Mouse (Mus musculus): ENCODE measurements around the gene Prss57. TPM values are rescaled to one million over a fixed set of nuclear protein-coding genes. Genes with fewer than 3 reads are reported as not detected.
A peak's percentile ranks its signal among the peaks of the same experiment; 100 is the strongest.
"Not testable (repeated sequence)": the region's sequence is repeated elsewhere in the genome, so short reads cannot be mapped to it uniquely, and the experiment has no call there.

Gene Prss57
- polyA plus RNA-seq, 1 experiment from 2014 or later = 1.4 TPM

- peaks cover 42% of the 10 kb centered on the region for H3K36me3 ChIP-seq
- peak overlapping the region; percentile 94 for H3K9ac ChIP-seq
- ATAC-seq = no peak
- H3K4me3 ChIP-seq = peak overlapping the region; percentile 91
- H3K4me1 ChIP-seq = peaks cover 52% of the 10 kb centered on the region
- WGBS (ENCODE audit: insufficient replicate concordance) = 73% methylated on average over 2 of the region's 2 CpGs
- peak overlapping the region; percentile 86; the same call in 1 of the 2 replicates for H3K27ac ChIP-seq
- H3K27me3 ChIP-seq (replicated peaks) = peaks cover under 1% of the 10 kb centered on the region; the same call in 1 of the 2 replicates
- no peaks in the 10 kb centered on the region for H3K9me3 ChIP-seq (replicated peaks)
- peak overlapping the region; percentile 89 for H3K4me2 ChIP-seq
These were observed 25.5 kb downstream of the Prss57 start for GRCm38 (mm10) chr10:79765228-79765745.

DNA sequence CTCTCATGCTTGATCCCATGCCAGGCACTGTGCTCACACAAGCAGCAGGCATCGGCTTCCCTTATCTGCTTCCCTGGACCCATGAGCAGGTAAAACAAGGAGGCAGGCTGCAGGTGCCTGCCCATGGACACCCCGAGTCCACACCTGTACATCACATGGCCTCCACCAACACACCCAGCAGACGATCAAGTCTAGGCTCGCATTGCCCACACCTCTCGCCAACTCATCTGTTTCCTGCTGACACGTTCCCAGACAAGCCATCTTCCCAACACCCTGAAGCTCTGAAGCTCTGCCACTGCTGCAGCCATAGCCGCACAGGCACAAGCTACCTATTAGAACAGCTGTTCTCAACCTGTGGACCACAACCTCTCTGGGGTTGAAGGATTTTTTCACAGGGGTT is 26.5 kb downstream of the Prss57 start:
- Histone ChIP-seq H3K4me1 (peaks cover 52% of the 10 kb centered on the region), H3K9me3 (replicated peaks) (no peaks in the 10 kb centered on the region), H3K4me3 (no peak overlapping the region), H3K9ac (no peak overlapping the region), H3K36me3 (peaks cover 51% of the 10 kb centered on the region), H3K4me2 (peak overlapping the region; percentile 0; the same call in 1 of the 2 replicates), H3K27me3 (replicated peaks) (no peaks in the 10 kb centered on the region), H3K27ac (no peak overlapping the region)
- ATAC-seq = no peak
- WGBS (ENCODE audit: insufficient replicate concordance) = 60% methylated on average over 7 of the region's 7 CpGs

DNA sequence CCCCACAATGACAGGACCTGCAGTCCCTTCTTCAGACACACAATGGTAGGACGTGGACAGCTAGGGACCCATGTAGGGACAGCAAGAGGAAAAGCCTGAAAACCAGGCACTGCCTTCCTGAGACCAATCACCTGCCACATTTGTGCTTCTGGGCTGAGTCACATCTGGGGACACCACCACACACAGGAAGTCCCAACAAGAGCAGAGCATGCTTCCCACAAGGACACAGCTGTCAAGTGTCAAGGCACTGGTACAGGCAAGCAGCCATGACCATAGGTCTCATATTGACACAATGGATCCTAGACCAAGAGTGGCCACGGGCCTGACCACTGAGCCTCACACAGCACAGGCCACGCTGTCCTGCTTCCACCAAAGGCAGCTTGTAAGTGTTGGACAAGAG is 27.9 kb downstream of the Prss57 start:
- WGBS (ENCODE audit: insufficient replicate concordance) = 78% methylated on average over 3 of the region's 3 CpGs
- H3K4me1 ChIP-seq = peaks cover 43% of the 10 kb centered on the region
- no peak overlapping the region for H3K27ac ChIP-seq
- peaks cover 64% of the 10 kb centered on the region for H3K36me3 ChIP-seq
- no peak overlapping the region for H3K9ac ChIP-seq
- no peaks in the 10 kb centered on the region for H3K27me3 ChIP-seq (replicated peaks)
- no peak overlapping the region for H3K4me3 ChIP-seq
- H3K4me2 ChIP-seq = no peak overlapping the region
- no peaks in the 10 kb centered on the region for H3K9me3 ChIP-seq (replicated peaks)
- no peak for ATAC-seq

GRCm38 (mm10) chr10:79760603-79761143 is 30.1 kb downstream of the Prss57 start:
- peaks cover 86% of the 10 kb centered on the region for H3K36me3 ChIP-seq

DNA sequence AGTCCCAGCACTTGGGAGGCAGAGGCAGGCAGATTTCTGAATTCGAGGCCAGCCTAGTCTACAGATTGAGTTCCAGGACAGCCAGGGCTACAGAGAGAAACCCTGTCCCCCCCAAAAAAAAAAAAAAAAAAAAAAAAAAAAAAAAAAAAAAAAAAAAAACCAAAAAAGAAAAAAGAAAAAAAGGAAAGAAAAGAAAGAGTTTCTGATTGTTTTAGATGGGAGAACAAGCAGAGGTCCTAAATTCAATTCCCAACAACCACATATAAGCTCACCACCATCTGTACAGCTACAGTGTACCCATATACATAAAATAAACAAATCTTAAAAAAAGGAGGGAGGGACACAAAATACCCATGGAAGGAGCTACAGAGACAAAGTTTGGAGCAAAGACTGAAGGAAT is 31.1 kb downstream of the Prss57 start:
- not testable (repeated sequence) for H3K9me3 ChIP-seq (replicated peaks); H3K4me2 ChIP-seq; H3K4me3 ChIP-seq; H3K27ac ChIP-seq; H3K9ac ChIP-seq; ATAC-seq
- H3K4me1 ChIP-seq = peaks cover 29% of the 10 kb centered on the region
- H3K27me3 ChIP-seq (replicated peaks) = peaks cover 13% of the 10 kb centered on the region; the same call in 1 of the 2 replicates
- peaks cover 83% of the 10 kb centered on the region for H3K36me3 ChIP-seq
- WGBS (ENCODE audit: insufficient replicate concordance) = 76% methylated on average over 1 of the region's 1 CpGs

More at GRCm38 (mm10) chr10:79760603-79761143, 30.1 kb downstream of the Prss57 start:
- no peak for ATAC-seq
- no peak overlapping the region for H3K4me3 ChIP-seq
- no peak overlapping the region for H3K4me2 ChIP-seq
- 80% methylated on average over 11 of the region's 11 CpGs for WGBS (ENCODE audit: insufficient replicate concordance)
- peaks cover 29% of the 10 kb centered on the region for H3K4me1 ChIP-seq
- no peak overlapping the region for H3K9ac ChIP-seq
- no peaks in the 10 kb centered on the region for H3K9me3 ChIP-seq (replicated peaks)
- no peak overlapping the region for H3K27ac ChIP-seq
- H3K27me3 ChIP-seq (replicated peaks) = peaks cover 6% of the 10 kb centered on the region; the same call in 1 of the 2 replicates

DNA sequence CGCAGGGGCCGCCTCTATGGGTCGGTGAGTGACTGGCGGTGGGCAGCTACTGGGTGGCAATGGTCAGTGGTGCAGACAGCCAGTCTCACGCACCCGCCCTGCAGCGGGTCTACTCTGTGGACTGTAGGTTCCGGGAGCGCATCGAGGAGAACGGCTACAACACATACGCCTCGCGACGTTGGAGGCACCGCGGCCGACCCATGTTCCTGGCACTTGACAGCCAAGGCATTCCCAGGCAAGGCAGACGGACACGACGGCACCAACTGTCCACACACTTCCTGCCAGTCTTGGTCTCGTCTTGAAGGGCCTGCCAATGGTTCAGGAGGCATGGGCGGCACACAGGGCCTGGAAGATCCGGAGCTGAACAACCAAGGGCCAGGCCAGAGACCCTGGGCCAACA is 34.1 kb downstream of the Prss57 start:
- 89% methylated on average over 24 of the region's 24 CpGs for WGBS (ENCODE audit: insufficient replicate concordance)
- peaks cover 13% of the 10 kb centered on the region for H3K4me1 ChIP-seq
- H3K9ac ChIP-seq = no peak overlapping the region
- no peak for ATAC-seq
- no peak overlapping the region for H3K27ac ChIP-seq
- peaks cover 18% of the 10 kb centered on the region for H3K27me3 ChIP-seq (replicated peaks)
- no peak overlapping the region for H3K4me2 ChIP-seq
- H3K36me3 ChIP-seq = peaks cover 59% of the 10 kb centered on the region
- H3K4me3 ChIP-seq = no peak overlapping the region
- no peaks in the 10 kb centered on the region for H3K9me3 ChIP-seq (replicated peaks)

DNA sequence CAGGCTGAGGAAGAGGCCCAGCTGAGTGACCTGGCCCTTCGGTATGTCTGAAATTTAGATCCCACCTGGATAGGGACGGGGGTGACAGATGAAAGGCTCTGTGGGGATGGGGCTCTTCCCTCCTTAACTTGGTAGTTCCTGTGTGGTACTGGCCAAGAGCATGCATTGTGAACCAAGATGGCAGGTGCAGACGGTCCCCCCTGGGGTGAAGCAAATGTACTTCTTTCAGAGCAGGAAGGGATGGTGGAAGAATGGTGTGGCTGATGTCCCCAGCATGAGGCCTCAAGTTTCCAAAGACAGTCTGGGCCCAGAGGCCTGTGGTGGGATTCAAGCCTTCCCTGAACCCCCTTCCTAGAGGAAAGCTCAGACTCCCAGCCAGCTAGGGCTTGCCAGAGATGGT is 34.9 kb downstream of the Prss57 start:
- ATAC-seq = no peak
- peaks cover 51% of the 10 kb centered on the region for H3K36me3 ChIP-seq
- WGBS (ENCODE audit: insufficient replicate concordance) = 64% methylated on average over 3 of the region's 3 CpGs

DNA sequence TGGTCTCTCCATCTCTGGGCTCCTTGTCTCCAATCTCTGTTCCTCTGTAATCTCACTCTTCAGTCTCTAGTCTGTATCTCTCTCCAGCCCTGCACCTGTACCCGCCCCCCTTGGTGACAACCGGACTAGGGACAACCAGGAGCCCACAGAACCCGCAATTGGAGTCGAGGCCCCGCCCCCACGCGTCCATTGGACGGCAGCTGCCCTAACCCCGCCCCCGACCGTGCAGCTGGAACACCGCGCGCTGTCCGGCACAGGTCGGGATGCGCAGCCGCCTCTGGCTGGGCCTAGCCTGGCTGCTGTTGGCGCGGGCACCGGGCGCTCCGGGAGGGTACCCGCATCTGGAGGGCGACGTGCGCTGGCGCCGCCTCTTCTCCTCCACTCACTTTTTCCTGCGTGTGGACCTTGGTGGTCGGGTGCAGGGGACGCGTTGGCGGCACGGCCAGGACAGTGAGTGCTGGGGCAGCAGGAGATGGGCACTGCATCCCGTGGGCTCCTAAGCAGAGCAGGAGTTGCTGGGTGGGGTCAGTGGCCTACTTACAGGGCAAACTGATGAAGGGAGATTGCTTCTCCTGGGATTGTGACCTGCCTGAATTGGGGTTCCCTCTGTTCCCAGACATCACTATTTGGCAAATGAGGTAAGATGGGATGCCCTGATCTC is 35.8 kb downstream of the Prss57 start, which contains the start of gene Fgf22:
Gene Fgf22 (plus strand): TSS at position 221 of the 661 bp plus-strand sequence.
- peak; percentile 85 for ATAC-seq
- Histone ChIP-seq H3K36me3 (peaks cover 42% of the 10 kb centered on the region), H3K4me1 (peaks cover 14% of the 10 kb centered on the region), H3K4me3 (peak within 1 kb of the TSS; percentile 35), H3K9ac (peak within 1 kb of the TSS; percentile 50), H3K27ac (no peak within 1 kb of the TSS), H3K9me3 (replicated peaks) (no peaks in the 10 kb centered on the region), H3K4me2 (peak within 1 kb of the TSS; percentile 74), H3K27me3 (replicated peaks) (peaks cover 23% of the 10 kb centered on the region)
- 7% methylated on average over 36 of the region's 36 CpGs for WGBS (ENCODE audit: insufficient replicate concordance)

More for the DNA sequence above, 34.9 kb downstream of the Prss57 start:
- H3K27ac ChIP-seq = no peak overlapping the region
- peaks cover 23% of the 10 kb centered on the region for H3K27me3 ChIP-seq (replicated peaks)
- no peak overlapping the region for H3K4me3 ChIP-seq
- peaks cover 13% of the 10 kb centered on the region for H3K4me1 ChIP-seq
- H3K9me3 ChIP-seq (replicated peaks) = no peaks in the 10 kb centered on the region
- H3K9ac ChIP-seq = no peak overlapping the region
- H3K4me2 ChIP-seq = no peak overlapping the region

- H3K9me3 ChIP-seq (replicated peaks) = no peaks in the 10 kb centered on the region
- H3K36me3 ChIP-seq = peaks cover 10% of the 10 kb centered on the region
- H3K4me1 ChIP-seq = peaks cover 32% of the 10 kb centered on the region
- no peak overlapping the region for H3K4me2 ChIP-seq
- H3K9ac ChIP-seq = no peak overlapping the region
- H3K27ac ChIP-seq = 0 out of 2 replicates have a peak overlapping the region, but pooled peaks have one; percentile 33
- 70% methylated on average over 6 of the region's 6 CpGs for WGBS (ENCODE audit: insufficient replicate concordance)
- ATAC-seq = no peak
- H3K27me3 ChIP-seq (replicated peaks) = peaks cover 10% of the 10 kb centered on the region
- H3K4me3 ChIP-seq = no peak overlapping the region
These were observed 42.3 kb downstream of the Prss57 start for GRCm38 (mm10) chr10:79748496-79748895.

DNA sequence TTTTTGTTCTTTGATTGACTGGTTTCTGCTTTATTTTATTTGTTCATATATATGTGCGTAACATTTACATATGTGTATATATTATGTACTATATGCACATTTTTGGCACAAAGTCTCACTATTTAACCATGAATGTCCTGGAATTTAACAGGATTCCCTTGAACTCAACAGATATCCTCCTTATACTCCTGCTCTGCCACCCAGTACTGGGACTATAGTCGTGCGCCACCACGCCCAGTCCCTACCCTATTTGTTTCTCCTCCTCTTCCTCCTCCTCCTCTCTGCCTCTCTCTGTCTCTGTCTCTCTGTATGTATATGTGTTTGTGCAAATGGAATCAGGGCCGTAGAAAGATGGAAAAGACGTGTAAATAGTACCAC is 44.0 kb downstream of the Prss57 start:
- WGBS (ENCODE audit: insufficient replicate concordance) = 25% methylated on average over 6 of the region's 6 CpGs

GRCm38 (mm10) chr10:79745898-79746773 is 44.6 kb downstream of the Prss57 start, which contains the start of gene Polrmt:
Polrmt (minus strand) TSS chr10:79746581.
- WGBS (ENCODE audit: insufficient replicate concordance) = 3% methylated on average over 38 of the region's 38 CpGs
- H3K9ac ChIP-seq = peak within 1 kb of the TSS; percentile 72
- peak; percentile 96 for ATAC-seq
- H3K27me3 ChIP-seq (replicated peaks) = no peaks in the 10 kb centered on the region
- no peaks in the 10 kb centered on the region for H3K9me3 ChIP-seq (replicated peaks)
- peak within 1 kb of the TSS; percentile 82 for H3K27ac ChIP-seq
- peak within 1 kb of the TSS; percentile 84 for H3K4me2 ChIP-seq
- peaks cover 33% of the 10 kb centered on the region for H3K36me3 ChIP-seq
- peak within 1 kb of the TSS; percentile 71 for H3K4me3 ChIP-seq
- H3K4me1 ChIP-seq = peaks cover 32% of the 10 kb centered on the region

More for the DNA sequence above, 44.0 kb downstream of the Prss57 start:
- Histone ChIP-seq H3K9me3 (replicated peaks) (no peaks in the 10 kb centered on the region), H3K27me3 (replicated peaks) (peaks cover 6% of the 10 kb centered on the region), H3K4me1 (peaks cover 32% of the 10 kb centered on the region), H3K36me3 (peaks cover 26% of the 10 kb centered on the region), H3K27ac (peak overlapping the region; percentile 82), H3K9ac (peak overlapping the region; percentile 37; the same call in 1 of the 2 replicates), H3K4me3 (peak overlapping the region; percentile 71), H3K4me2 (peak overlapping the region; percentile 84)
- peak; percentile 80 for ATAC-seq

All from liver, embryonic 12.5 days (tissue).